Mouse (Mus musculus) embryonic fibroblast, embryonic 13.5 days (primary cell): ENCODE results near the gene Slc2a8.

Experiments
- CTCF ChIP-seq: IDR thresholded peaks from 2 replicates; pipeline ENCODE4 v1.5.1; 2011; ENCODE audit warnings: mild to moderate bottlenecking, control low read depth, low read length, moderate library complexity, borderline replicate concordance; ENCODE audit not compliant: insufficient read depth
- POLR2A ChIP-seq: IDR thresholded peaks from 2 replicates; pipeline ENCODE4 v1.6.1; 2011; ENCODE audit warnings: low read depth, mild to moderate bottlenecking, control low read depth, low read length, moderate library complexity

- TF ChIP-seq CTCF = no peak
- TF ChIP-seq POLR2A = peak; percentile 47
These were observed 16.2 kb downstream of the Slc2a8 start for GRCm38 (mm10) chr2:32965511-32966183.
